Comparison of ENCODE assay signal across 9 mouse cellular contexts in the genomic region with DNA sequence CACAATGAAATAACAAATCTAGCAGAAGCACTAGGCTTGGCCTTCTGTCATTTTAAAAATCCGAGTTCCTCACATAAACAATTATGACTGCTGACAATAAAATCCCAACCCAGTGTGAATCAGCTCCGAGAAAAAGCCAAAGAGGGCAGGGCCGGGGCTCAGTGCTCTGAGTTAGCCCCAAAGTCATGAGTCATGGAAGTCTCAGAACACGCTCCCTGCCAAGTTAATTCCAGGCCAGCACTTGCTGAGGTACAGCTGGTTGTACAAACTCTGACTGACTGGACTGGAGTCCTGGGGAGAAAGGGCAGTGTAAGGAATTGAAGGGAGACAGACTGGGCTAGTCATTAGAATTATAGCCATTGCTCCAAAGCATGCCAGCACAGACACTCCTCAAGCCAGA. TPM values are rescaled to one million over a fixed set of nuclear protein-coding genes. Genes with fewer than 3 reads are reported as not detected.
DNase-seq lines count a peak whose midpoint lies in the region; ATAC-seq and TF ChIP-seq lines count a peak whose summit lies in the region.
"Had no signal": no experiment of that assay in that cellular context is flagged by ENCODE, and none has a peak within 500 bp of the region (broad histone marks: within the 10 kb centered on the region; RNA-seq: fewer than 3 reads in every experiment).

No protein-coding gene starts in this region.

- no peak overlapping the region for H3K4me2 ChIP-seq in intestine, embryonic 16.5 days (ENCODE audit: low read depth, low read length)
- no peak overlapping the region for H3K4me2 ChIP-seq in forebrain, embryonic 14.5 days (ENCODE audit: low read length)
- H3K4me2 ChIP-seq: neural tube, embryonic 13.5 days had no signal

- DNase-seq in cerebellum, adult 18-20 months: peak; percentile 4 to 9
- DNase-seq in cerebellum, adult 11 months: no peak
- DNase-seq in cerebellum, postnatal 25 days: peak; percentile 11 to 42
- no peak for DNase-seq in forebrain, embryonic 14.5 days (ENCODE audit: low spot score)
- DNase-seq in natural killer cell, adult 2 months (ENCODE audit: low spot score in 2 of 2): no peak
- no peak for DNase-seq in forebrain, embryonic 10.5 days (ENCODE audit: extremely low spot score, low spot score)

- peak overlapping the region; percentile 60; the same call in 1 of the 2 replicates for H3K27ac ChIP-seq in intestine, embryonic 16.5 days (ENCODE audit: low read length)
- peak overlapping the region; percentile 36 for H3K27ac ChIP-seq in small intestine, adult 2 months (ENCODE audit: insufficient read depth, low read depth, low read length)
- H3K27ac ChIP-seq in forebrain, embryonic 14.5 days (ENCODE audit: low read depth, low read length): no peak overlapping the region
- H3K27ac ChIP-seq in forebrain, embryonic 10.5 days: no peak overlapping the region
- H3K27ac ChIP-seq: neural tube, embryonic 13.5 days had no signal

- no peak overlapping the region for H3K4me3 ChIP-seq in intestine, embryonic 16.5 days (ENCODE audit: low read length)
- H3K4me3 ChIP-seq in small intestine, adult 2 months (ENCODE audit: low read depth, low read length): no peak overlapping the region
- no peak overlapping the region for H3K4me3 ChIP-seq in forebrain, embryonic 14.5 days (ENCODE audit: low read depth, low read length)
- H3K4me3 ChIP-seq in forebrain, embryonic 10.5 days: no peak overlapping the region
- H3K4me3 ChIP-seq: neural tube, embryonic 13.5 days had no signal

- peaks cover 3% of the 10 kb centered on the region; the same call in 1 of the 2 replicates for H3K4me1 ChIP-seq in intestine, embryonic 16.5 days (ENCODE audit: control insufficient read depth, insufficient read depth, low read length)
- peaks cover 2% of the 10 kb centered on the region; the same call in 1 of the 2 replicates for H3K4me1 ChIP-seq in small intestine, adult 2 months (ENCODE audit: control insufficient read depth, insufficient read depth, insufficient read length, low read length)
- H3K4me1 ChIP-seq in forebrain, embryonic 14.5 days (ENCODE audit: control insufficient read depth, insufficient read depth, low read length): no peaks in the 10 kb centered on the region
- H3K4me1 ChIP-seq in forebrain, embryonic 10.5 days: peaks cover 6% of the 10 kb centered on the region; the same call in 1 of the 2 replicates
- H3K4me1 ChIP-seq: neural tube, embryonic 13.5 days had no signal

- no peak for TF ChIP-seq CTCF in small intestine, adult 2 months (IDR thresholded peaks at IDR 0.05; ENCODE audit: extremely low read depth, insufficient read length, insufficient replicate concordance, low read depth, low read length)

- no peaks in the 10 kb centered on the region for H3K27me3 ChIP-seq in intestine, embryonic 16.5 days (replicated peaks; ENCODE audit: control insufficient read depth, insufficient read depth, low read length)
- H3K27me3 ChIP-seq in small intestine, adult 2 months (ENCODE audit: control insufficient read depth, insufficient read depth, low read length): no peaks in the 10 kb centered on the region
- no peaks in the 10 kb centered on the region for H3K27me3 ChIP-seq in forebrain, embryonic 14.5 days (replicated peaks; ENCODE audit: control insufficient read depth, insufficient read depth, low read length)
- H3K27me3 ChIP-seq in forebrain, embryonic 10.5 days (ENCODE audit: poor library complexity, severe bottlenecking): 0 out of 2 replicates have a peak, but pooled peaks cover 7% of the 10 kb centered on the region
- H3K27me3 ChIP-seq: neural tube, embryonic 13.5 days had no signal

- no peak for TF ChIP-seq POLR2A in small intestine, adult 2 months (IDR thresholded peaks at IDR 0.05; ENCODE audit: low read depth, low read length)

- no peaks in the 10 kb centered on the region for H3K9me3 ChIP-seq in intestine, embryonic 16.5 days (ENCODE audit: control insufficient read depth, low read length)
- H3K9me3 ChIP-seq in forebrain, embryonic 14.5 days (replicated peaks; ENCODE audit: control insufficient read depth, low read length): no peaks in the 10 kb centered on the region
- H3K9me3 ChIP-seq in forebrain, embryonic 10.5 days: peaks cover 3% of the 10 kb centered on the region; the same call in 1 of the 2 replicates
- H3K9me3 ChIP-seq: neural tube, embryonic 13.5 days had no signal

- no peak overlapping the region for H3K9ac ChIP-seq in intestine, embryonic 16.5 days (ENCODE audit: low read depth, low read length)
- H3K9ac ChIP-seq in forebrain, embryonic 14.5 days (ENCODE audit: low read length): no peak overlapping the region
- H3K9ac ChIP-seq: neural tube, embryonic 13.5 days had no signal

- WGBS in intestine, embryonic 16.5 days: 28% methylated on average over 4 of the region's 4 CpGs
- WGBS in small intestine, adult 2 months: 15% methylated on average over 4 of the region's 4 CpGs
- 82% methylated on average over 4 of the region's 4 CpGs for WGBS in forebrain, embryonic 14.5 days
- 86% methylated on average over 4 of the region's 4 CpGs for WGBS in forebrain, embryonic 10.5 days

- no peaks in the 10 kb centered on the region for H3K36me3 ChIP-seq in intestine, embryonic 16.5 days (ENCODE audit: control insufficient read depth, insufficient read depth, low read length)
- H3K36me3 ChIP-seq in small intestine, adult 2 months (ENCODE audit: control insufficient read depth, insufficient read depth, low read length): no peaks in the 10 kb centered on the region
- H3K36me3 ChIP-seq in forebrain, embryonic 14.5 days (ENCODE audit: control insufficient read depth, insufficient read depth, low read length): no peaks in the 10 kb centered on the region
- H3K36me3 ChIP-seq in forebrain, embryonic 10.5 days (replicated peaks): no peaks in the 10 kb centered on the region
- H3K36me3 ChIP-seq: neural tube, embryonic 13.5 days had no signal

- peak; percentile 88 for ATAC-seq in intestine, embryonic 16.5 days
- ATAC-seq in forebrain, embryonic 14.5 days: no peak

RNA-seq across cellular contexts. Expression of a gene that starts 28.0 kb away (rescaled TPM):
- polyA plus RNA-seq in intestine, embryonic 16.5 days (2015; fragmentation: Nextera tagmentation; extraction: Ambion mirVana): 22.1 and 24.9 TPM in 2 replicates
- polyA plus RNA-seq in small intestine, adult 2 months (2012; rRNA removed): 6.9 and 15.8 TPM in 2 replicates
- polyA plus RNA-seq in forebrain, embryonic 14.5 days (2014; fragmentation: Nextera tagmentation; extraction: Ambion mirVana): 9.8 and 14.2 TPM in 2 replicates
- 24.9 and 25.1 TPM in 2 replicates for polyA plus RNA-seq in forebrain, embryonic 10.5 days (2016; fragmentation: Nextera tagmentation; extraction: Ambion mirVana)

Comparison
In these comparisons a context has a peak if more than half of its experiments do, and no peak if none do; other contexts are left out.
1. DNase-seq: peak in cerebellum, adult 18-20 months (2 of 2) and cerebellum, postnatal 25 days (2 of 2); none in cerebellum, adult 11 months (single experiment), forebrain, embryonic 14.5 days (single experiment), natural killer cell, adult 2 months (0 of 2) and forebrain, embryonic 10.5 days (single experiment).
2. H3K27ac ChIP-seq: peak in intestine, embryonic 16.5 days (single experiment) and small intestine, adult 2 months (single experiment); none in forebrain, embryonic 14.5 days (single experiment) and forebrain, embryonic 10.5 days (single experiment).